Mouse (Mus musculus) heart, embryonic 16.5 days (tissue): ENCODE results near the gene Gm2174. TPM values are rescaled to one million over a fixed set of nuclear protein-coding genes. Genes with fewer than 3 reads are reported as not detected.

Experiments used
- ATAC-seq: fragments of 200-750 bp; cut with Nextera tagmentation; replicated peaks from 2 replicates; pipeline ENCODE4 v1.8.0; 2017; ENCODE audit warnings: moderate number of reproducible peaks; ENCODE audit not compliant: insufficient read depth, low FRiP score; ENCODE audit errors: extremely low read depth
- H3K27ac ChIP-seq: fragments of 300-500 bp; sonication (generic); 2 replicates; pipeline ENCODE4 v1.5.1; 2014; ENCODE audit warnings: mild to moderate bottlenecking, low read length, control low read depth, moderate library complexity
- H3K27me3 ChIP-seq: fragments of 300-500 bp; sonication (generic); 2 replicates; pipeline ENCODE4 v1.6.1; 2014; ENCODE audit warnings: low read length, mixed read lengths; ENCODE audit not compliant: control insufficient read depth, insufficient read depth
- H3K36me3 ChIP-seq: fragments of 300-500 bp; sonication (generic); 2 replicates; pipeline ENCODE4 v1.6.1; 2014; ENCODE audit not compliant: control insufficient read depth, insufficient read depth
- H3K4me1 ChIP-seq: fragments of 300-500 bp; sonication (generic); 2 replicates; pipeline ENCODE4 v1.6.1; 2014; ENCODE audit warnings: low read length, mixed read lengths; ENCODE audit not compliant: control insufficient read depth, insufficient read depth
- H3K4me2 ChIP-seq: fragments of 300-500 bp; sonication (generic); 2 replicates; pipeline ENCODE4 v1.6.1; 2014; ENCODE audit warnings: low read depth, mild to moderate bottlenecking, control low read depth, low read length
- H3K4me3 ChIP-seq: fragments of 300-500 bp; sonication (generic); 2 replicates; pipeline ENCODE4 v1.5.1; 2014; ENCODE audit warnings: mild to moderate bottlenecking, control low read depth, low read length
- H3K9ac ChIP-seq: fragments of 300-500 bp; sonication (generic); 2 replicates; pipeline ENCODE4 v1.6.1; 2014; ENCODE audit warnings: low read length, control low read depth
- H3K9me3 ChIP-seq: fragments of 300-500 bp; sonication (generic); replicated peaks from 2 replicates; pipeline ENCODE4 v1.6.1; 2016; ENCODE audit warnings: low read length; ENCODE audit not compliant: control insufficient read depth
- WGBS: fragments of 180-500 bp; shearing (Covaris S2); extraction: QIAGEN DNeasy Blood & Tissue Kit; methylation state at CpG from one replicate; pipeline ENCODE4 v1.1.7; 2014; 5-methylcytosine and 5-hydroxymethylcytosine counted together
- polyA plus RNA-seq: library from polyadenylated mRNA; unstranded; fragments of >200 nt; fragmentation: Nextera tagmentation; extraction: Ambion mirVana; gene quantifications from 2 replicates; pipeline ENCODE4 v1.2.1, GENCODE M21; 2015

Gm2174 gene
- polyA plus RNA-seq, 1 experiment from 2014 or later = 1.2 TPM

DNA sequence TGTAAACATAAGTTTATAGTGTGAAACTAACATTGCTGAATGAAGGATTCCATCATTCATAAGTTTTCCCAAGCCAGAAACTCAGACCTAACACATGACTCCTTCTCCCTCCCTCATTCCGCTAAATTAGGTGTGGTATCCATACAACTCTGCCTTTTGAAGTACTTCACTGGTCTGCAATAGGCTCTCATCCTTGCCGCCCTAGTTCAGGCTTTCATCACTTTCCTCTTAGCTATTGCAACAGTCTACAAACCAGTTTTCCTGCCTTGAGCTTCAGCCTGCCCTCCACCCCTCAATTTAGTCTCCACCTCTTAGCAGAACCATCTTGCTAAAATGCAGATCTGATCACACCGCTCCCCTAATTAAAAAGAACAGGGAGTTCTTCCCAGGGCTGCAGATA, 29.8 kb downstream of the Gm2174 start:
- 73% methylated on average over 3 of the region's 3 CpGs for whole genome bisulfite sequencing
- no peaks in the 10 kb centered on the region for H3K27me3 ChIP-seq
- ATAC-seq = no peak

DNA sequence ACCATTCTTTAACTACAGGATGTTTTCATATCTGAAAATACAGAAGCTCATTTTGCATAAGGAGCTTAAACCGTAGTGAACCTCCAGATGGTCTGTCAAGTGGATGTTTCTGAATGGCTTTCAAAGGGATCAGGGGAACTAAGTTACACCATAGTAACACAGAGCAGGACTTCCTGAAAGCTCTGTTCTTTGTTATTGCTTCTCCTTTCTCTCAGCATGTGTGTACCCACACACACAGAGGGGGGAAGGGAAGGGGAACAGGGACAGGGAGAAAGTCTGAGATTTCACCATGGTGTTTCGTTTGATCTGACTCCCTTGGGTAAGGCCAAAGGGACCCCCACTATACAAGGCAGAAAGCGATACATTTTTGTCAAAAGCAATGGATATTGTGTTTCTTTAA, 34.1 kb downstream of the Gm2174 start:
- ATAC-seq = no peak
- Histone ChIP-seq H3K9me3 (no peaks in the 10 kb centered on the region), H3K4me2 (no peak overlapping the region), H3K27me3 (no peaks in the 10 kb centered on the region), H3K36me3 (peaks cover 2% of the 10 kb centered on the region; the same call in 1 of the 2 replicates), H3K9ac (no peak overlapping the region), H3K27ac (no peak overlapping the region), H3K4me3 (no peak overlapping the region), H3K4me1 (no peaks in the 10 kb centered on the region)
- WGBS = 74% methylated on average over 3 of the region's 3 CpGs

More for the DNA sequence above, 29.8 kb downstream of the Gm2174 start:
- Histone ChIP-seq H3K4me3 (no peak overlapping the region), H3K4me1 (no peaks in the 10 kb centered on the region), H3K4me2 (no peak overlapping the region), H3K9me3 (no peaks in the 10 kb centered on the region), H3K36me3 (no peaks in the 10 kb centered on the region; the same call in 1 of the 2 replicates), H3K27ac (no peak overlapping the region), H3K9ac (no peak overlapping the region)

DNA sequence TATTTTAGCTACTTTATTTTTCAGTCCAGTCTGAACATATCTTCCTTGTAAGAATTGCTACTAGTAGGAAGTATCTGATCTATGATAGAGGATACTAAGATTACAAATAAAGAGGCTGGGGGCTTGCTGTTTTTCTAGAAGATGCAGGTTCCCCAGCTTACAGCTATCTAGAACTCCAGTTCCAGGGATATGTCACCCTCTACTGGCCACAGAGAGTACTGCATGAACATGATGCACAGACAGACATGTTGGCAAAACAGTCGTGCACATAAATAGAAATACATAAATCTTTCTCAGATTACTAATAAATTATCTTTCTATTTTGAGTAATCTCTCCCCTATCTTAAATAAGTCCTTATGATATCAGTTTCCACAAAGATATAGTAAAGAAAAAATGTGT, 42.0 kb downstream of the Gm2174 start:
- H3K27ac ChIP-seq = no peak overlapping the region
- WGBS = 11% methylated on average over 1 of the region's 1 CpGs
- H3K4me2 ChIP-seq = no peak overlapping the region
- H3K9me3 ChIP-seq = no peaks in the 10 kb centered on the region
- H3K27me3 ChIP-seq = no peaks in the 10 kb centered on the region
- no peaks in the 10 kb centered on the region for H3K36me3 ChIP-seq
- H3K4me1 ChIP-seq = no peaks in the 10 kb centered on the region
- H3K9ac ChIP-seq = no peak overlapping the region
- ATAC-seq = no peak
- H3K4me3 ChIP-seq = no peak overlapping the region

DNA sequence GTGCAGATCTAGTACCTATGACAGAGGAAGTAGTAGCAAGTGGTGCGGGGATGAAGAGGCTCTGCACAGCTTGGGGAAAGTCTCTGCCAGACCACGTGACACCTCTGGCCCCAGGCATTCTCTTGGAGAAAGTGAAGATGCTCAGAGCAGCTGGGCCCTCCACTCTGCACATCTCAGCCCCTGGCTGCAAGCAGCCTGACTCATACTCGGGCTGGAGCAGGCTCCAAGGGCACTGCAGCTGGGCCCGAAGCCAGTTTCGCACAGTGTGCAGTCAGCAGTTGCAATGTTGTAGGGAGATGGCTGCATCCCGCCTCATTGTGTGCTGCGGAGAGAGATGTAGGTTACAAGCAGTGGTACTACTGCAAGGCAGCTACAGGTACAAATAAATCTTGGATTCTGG, 49.5 kb downstream of the Gm2174 start:
- Histone ChIP-seq H3K27me3 (no peaks in the 10 kb centered on the region), H3K9me3 (no peaks in the 10 kb centered on the region), H3K9ac (no peak overlapping the region), H3K4me2 (no peak overlapping the region), H3K4me1 (no peaks in the 10 kb centered on the region), H3K36me3 (peaks cover 3% of the 10 kb centered on the region), H3K4me3 (no peak overlapping the region), H3K27ac (no peak overlapping the region)
- 75% methylated on average over 7 of the region's 7 CpGs for WGBS
- ATAC-seq = no peak

Other genes with a start within 250 kb of the Gm2174 start
- not detected in 2 replicates for gene Gm773, start 235.1 kb upstream of the Gm2174 start, polyA plus RNA-seq
- 7.5 and 8.0 TPM in 2 replicates for gene Zfp449, start 101.6 kb upstream of the Gm2174 start, polyA plus RNA-seq
- gene Smim10l2a, start 73.4 kb upstream of the Gm2174 start, polyA plus RNA-seq = 1.3 and 2.1 TPM in 2 replicates
- 18.6 and 19.0 TPM in 2 replicates for gene Ints6l, start 6.9 kb downstream of the Gm2174 start, polyA plus RNA-seq
- gene Gm10477, start 76.8 kb downstream of the Gm2174 start, polyA plus RNA-seq = not detected in 2 replicates
- not detected in 2 replicates for gene Gm648, start 101.6 kb downstream of the Gm2174 start, polyA plus RNA-seq
- 24.6 and 26.1 TPM in 2 replicates for gene Mmgt1, start 150.1 kb downstream of the Gm2174 start, polyA plus RNA-seq
- 7.1 and 7.3 TPM in 2 replicates for gene Slc9a6, start 161.8 kb downstream of the Gm2174 start, polyA plus RNA-seq